16 mouse cellular contexts compared by ENCODE assay signal in the genomic region with DNA sequence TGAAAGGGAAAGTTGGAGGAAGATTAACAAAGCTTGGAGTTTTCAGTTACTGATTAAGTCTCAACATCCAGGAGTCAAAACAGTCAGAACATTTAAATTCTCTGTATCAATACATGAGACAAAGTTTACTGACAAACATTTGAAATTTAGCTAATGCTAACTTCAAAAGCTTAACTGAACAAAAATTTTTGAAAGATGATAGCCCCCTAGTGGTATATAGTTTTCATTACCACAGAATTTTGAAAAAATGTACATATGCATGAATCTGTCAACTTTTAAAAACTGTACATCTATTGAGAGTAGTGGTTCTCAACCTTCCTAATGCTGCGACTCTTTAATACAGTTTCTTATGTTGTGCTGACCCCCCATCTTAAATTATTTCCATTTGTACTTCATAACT. TPM values are rescaled to one million over a fixed set of nuclear protein-coding genes. Genes with fewer than 3 reads are reported as not detected.
DNase-seq lines count a peak whose midpoint lies in the region; ATAC-seq and TF ChIP-seq lines count a peak whose summit lies in the region.
"Had no signal": no experiment of that assay in that cellular context is flagged by ENCODE, and none has a peak within 500 bp of the region (broad histone marks: within the 10 kb centered on the region; RNA-seq: fewer than 3 reads in every experiment).

No protein-coding gene starts in this region.

- ATAC-seq in kidney, postnatal 0 days (replicated peaks; ENCODE audit: low FRiP score, low read depth), result no peak
- peak; percentile 81 for ATAC-seq in CD4-positive, CD25-positive, alpha-beta regulatory T cell, adult 4 months
- peak; percentile 54 for ATAC-seq in inflammation-experienced regulatory T-cells, adult 6 months
- ATAC-seq: forebrain, embryonic 16.5 days had no signal

- no peaks in the 10 kb centered on the region for H3K9me3 ChIP-seq in kidney, postnatal 0 days (replicated peaks; ENCODE audit: low read length)
- H3K9me3 ChIP-seq: embryonic facial prominence, embryonic 12.5 days; hindbrain, embryonic 10.5 days; liver, embryonic 15.5 days; midbrain, embryonic 10.5 days had no signal

- H3K27me3 ChIP-seq in kidney, postnatal 0 days (ENCODE audit: insufficient read depth, low read length), result no peaks in the 10 kb centered on the region
- H3K27me3 ChIP-seq: embryonic facial prominence, embryonic 12.5 days; liver, embryonic 15.5 days had no signal

- H3K9ac ChIP-seq in kidney, postnatal 0 days (ENCODE audit: low read depth, low read length), result no peak overlapping the region
- H3K9ac ChIP-seq: embryonic facial prominence, embryonic 12.5 days; liver, embryonic 15.5 days had no signal

- TF ChIP-seq CTCF in kidney, postnatal 0 days (IDR thresholded peaks at IDR 0.05; ENCODE audit: low read depth), result peak; percentile 57

- WGBS in kidney, postnatal 0 days, result 88% methylated on average over 1 of the region's 1 CpGs

- H3K4me2 ChIP-seq in kidney, postnatal 0 days (ENCODE audit: low read length), result no peak overlapping the region
- H3K4me2 ChIP-seq: embryonic facial prominence, embryonic 12.5 days; liver, embryonic 15.5 days had no signal

- H3K36me3 ChIP-seq in kidney, postnatal 0 days (ENCODE audit: insufficient read depth, low read length), result peaks cover 13% of the 10 kb centered on the region

- H3K27ac ChIP-seq in kidney, postnatal 0 days, result no peak overlapping the region
- H3K27ac ChIP-seq: embryonic facial prominence, embryonic 12.5 days; hindbrain, embryonic 10.5 days; liver, embryonic 15.5 days; midbrain, embryonic 10.5 days had no signal

- no peaks in the 10 kb centered on the region for H3K4me1 ChIP-seq in kidney, postnatal 0 days (replicated peaks; ENCODE audit: insufficient read depth, low read length)
- H3K4me1 ChIP-seq: embryonic facial prominence, embryonic 12.5 days; hindbrain, embryonic 10.5 days; liver, embryonic 15.5 days; midbrain, embryonic 10.5 days had no signal

- H3K4me3 ChIP-seq in kidney, postnatal 0 days (replicated peaks; ENCODE audit: low read depth, low read length), result no peak overlapping the region
- H3K4me3 ChIP-seq: embryonic facial prominence, embryonic 12.5 days; hindbrain, embryonic 10.5 days; liver, embryonic 15.5 days; midbrain, embryonic 10.5 days had no signal

- DNase-seq in kidney, postnatal 0 days (ENCODE audit: low spot score), result peak; percentile 40
- no peak for DNase-seq in kidney, postnatal 36 days
- DNase-seq in 416B (ENCODE audit: low read depth), result peak; percentile 59
- no peak for DNase-seq in yolk sac, embryonic 10.5 days (ENCODE audit: low spot score)
- no peak for DNase-seq in kidney, adult 9 months
- DNase-seq: adrenal gland, postnatal 10 days; heart, adult 18-20 months; right cerebral cortex, postnatal 4 days; thymus, adult 18-20 months had no signal

RNA-seq across cellular contexts. Expression of a gene that starts 40.3 kb away (rescaled TPM):
- 20.9 and 24.7 TPM in 2 replicates for polyA plus RNA-seq in kidney, postnatal 0 days (2015; fragmentation: Nextera tagmentation; extraction: Ambion mirVana)
- polyA plus RNA-seq in CD4-positive, CD25-positive, alpha-beta regulatory T cell, adult 4 months (2017; shearing (Covaris generic)), result 10 to 100 TPM; 44.6 to 52.4 TPM
- 10 to 100 TPM; 39.9 to 44.0 (median 43.0) TPM for polyA plus RNA-seq in inflammation-experienced regulatory T-cells, adult 6 months (2017; shearing (Covaris generic))

RNA-seq across cellular contexts. Expression of a gene that starts 58.0 kb away (rescaled TPM):
- not detected in 2 replicates for polyA plus RNA-seq in kidney, postnatal 0 days (2015; fragmentation: Nextera tagmentation; extraction: Ambion mirVana)
- 1 to 10 TPM; 1.2 to 1.8 TPM for polyA plus RNA-seq in CD4-positive, CD25-positive, alpha-beta regulatory T cell, adult 4 months (2017; shearing (Covaris generic))
- under 1 TPM in 2 of 3 experiments, not detected in 1; 0.89 to 0.94 TPM for polyA plus RNA-seq in inflammation-experienced regulatory T-cells, adult 6 months (2017; shearing (Covaris generic))

Comparison
In these comparisons a context has a peak if more than half of its experiments do, and no peak if none do; other contexts are left out.
1. DNase-seq: peak in kidney, postnatal 0 days (single experiment) and 416B (single experiment); none in kidney, postnatal 36 days (0 of 2), yolk sac, embryonic 10.5 days (single experiment) and kidney, adult 9 months (single experiment).